ENCODE assay signal across 9 mouse cellular contexts in the genomic region with DNA sequence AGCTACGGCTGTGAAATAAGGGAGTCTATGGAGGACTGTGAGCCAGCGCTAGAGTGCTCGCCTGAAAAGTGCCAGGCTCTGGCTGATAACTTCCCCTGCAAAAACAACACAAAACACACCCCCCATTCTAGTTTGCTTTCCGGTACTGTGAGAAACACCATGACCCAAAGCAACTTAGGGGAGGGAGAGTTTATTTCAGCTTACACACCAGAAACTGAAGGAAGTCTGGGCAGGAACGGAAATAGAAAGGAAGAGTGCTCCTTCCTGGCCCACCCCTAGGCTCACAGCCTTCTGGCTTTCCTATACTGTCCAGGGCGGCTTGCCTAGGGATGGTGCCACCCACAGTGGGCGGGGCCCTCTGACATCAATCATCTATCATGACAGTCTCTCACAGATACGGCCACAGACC. TPM values are rescaled to one million over a fixed set of nuclear protein-coding genes. Genes with fewer than 3 reads are reported as not detected.
DNase-seq lines count a peak whose midpoint lies in the region; ATAC-seq and TF ChIP-seq lines count a peak whose summit lies in the region.
"Had no signal": no experiment of that assay in that cellular context is flagged by ENCODE, and none has a peak within 500 bp of the region (broad histone marks: within the 10 kb centered on the region; RNA-seq: fewer than 3 reads in every experiment).

No protein-coding gene starts in this region.

- H3K27ac ChIP-seq in heart, embryonic 11.5 days (ENCODE audit: low read depth, low read length), result no peak overlapping the region
- H3K27ac ChIP-seq in heart, postnatal 0 days (ENCODE audit: low read depth), result no peak overlapping the region
- 0 out of 2 replicates have a peak overlapping the region, but pooled peaks have one; percentile 3 for H3K27ac ChIP-seq in macrophage
- H3K27ac ChIP-seq: limb, embryonic 12.5 days had no signal

- H3K4me1 ChIP-seq in heart, embryonic 11.5 days (ENCODE audit: control insufficient read depth, insufficient read depth, low read length), result no peaks in the 10 kb centered on the region
- H3K4me1 ChIP-seq in heart, postnatal 0 days (ENCODE audit: control insufficient read depth, insufficient read depth), result no peaks in the 10 kb centered on the region

- no peak for TF ChIP-seq CTCF in heart, postnatal 0 days (IDR thresholded peaks at IDR 0.05; ENCODE audit: low read depth)

- H3K4me3 ChIP-seq in heart, embryonic 11.5 days (ENCODE audit: low read depth, low read length), result no peak overlapping the region
- H3K4me3 ChIP-seq in heart, postnatal 0 days (ENCODE audit: low read depth, low read length), result no peak overlapping the region
- no peak overlapping the region for H3K4me3 ChIP-seq in macrophage (ENCODE audit: inconsistent target)
- H3K4me3 ChIP-seq: limb, embryonic 12.5 days had no signal

- no peak; the same call in 1 of the 2 replicates for ATAC-seq in heart, embryonic 11.5 days (replicated peaks; ENCODE audit: insufficient number of reproducible peaks, low FRiP score, low TSS enrichment)
- ATAC-seq in heart, postnatal 0 days (ENCODE audit: insufficient read depth, low read depth), result peak; percentile 88

- H3K27me3 ChIP-seq in heart, embryonic 11.5 days (ENCODE audit: control insufficient read depth, insufficient read depth, low read length), result no peaks in the 10 kb centered on the region
- no peaks in the 10 kb centered on the region for H3K27me3 ChIP-seq in heart, postnatal 0 days (ENCODE audit: control insufficient read depth, insufficient read depth, low read length)
- H3K27me3 ChIP-seq: limb, embryonic 12.5 days had no signal

- WGBS in heart, embryonic 11.5 days (ENCODE audit: insufficient replicate concordance), result 61% methylated on average over 8 of the region's 8 CpGs
- 75% methylated on average over 8 of the region's 8 CpGs for WGBS in heart, postnatal 0 days
- 52% methylated on average over 8 of the region's 8 CpGs for WGBS in macrophage (ENCODE audit: missing documents)

- H3K4me2 ChIP-seq in heart, embryonic 11.5 days, result no peak overlapping the region
- H3K4me2 ChIP-seq in heart, postnatal 0 days (ENCODE audit: low read depth, low read length), result no peak overlapping the region
- H3K4me2 ChIP-seq: limb, embryonic 12.5 days had no signal

- no peaks in the 10 kb centered on the region for H3K79me2 ChIP-seq in macrophage (ENCODE audit: inconsistent target)

- no peaks in the 10 kb centered on the region for H3K9me3 ChIP-seq in heart, embryonic 11.5 days (replicated peaks; ENCODE audit: control insufficient read depth, low read length)
- no peaks in the 10 kb centered on the region for H3K9me3 ChIP-seq in heart, postnatal 0 days (replicated peaks; ENCODE audit: control insufficient read depth, low read length)
- H3K9me3 ChIP-seq: limb, embryonic 12.5 days had no signal

- H3K36me3 ChIP-seq in heart, embryonic 11.5 days (ENCODE audit: control insufficient read depth, insufficient read depth, low read length), result 0 out of 2 replicates have a peak, but pooled peaks cover 5% of the 10 kb centered on the region
- H3K36me3 ChIP-seq in heart, postnatal 0 days (replicated peaks; ENCODE audit: control insufficient read depth, insufficient read depth, low read length), result peaks cover 80% of the 10 kb centered on the region
- peaks cover 55% of the 10 kb centered on the region for H3K36me3 ChIP-seq in macrophage (ENCODE audit: inconsistent target)

- peak; percentile 98 for DNase-seq in heart, adult 11 months
- DNase-seq in heart, postnatal 0 days (ENCODE audit: low spot score), result peak; percentile 63
- peak; percentile 62 to 69 for DNase-seq in kidney, postnatal 4 days
- DNase-seq in embryo, embryonic 9.5 days (ENCODE audit: extremely low spot score), result no peak
- no peak for DNase-seq in thymus, postnatal 25 days
- no peak for DNase-seq in cerebellum, adult 8-10 months

- H3K9ac ChIP-seq in heart, embryonic 11.5 days (ENCODE audit: low read depth, low read length), result no peak overlapping the region
- no peak overlapping the region for H3K9ac ChIP-seq in heart, postnatal 0 days (replicated peaks; ENCODE audit: low read depth, low read length)
- H3K9ac ChIP-seq: limb, embryonic 12.5 days had no signal

- 0 out of 2 replicates have a peak, but pooled peaks have one; percentile 50 for TF ChIP-seq EP300 in heart, postnatal 0 days (IDR thresholded peaks at IDR 0.05; ENCODE audit: low read depth)

RNA-seq across cellular contexts. Expression of gene Tmem63a, which starts 14.8 kb away (rescaled TPM):
- 5.8 and 6.7 TPM in 2 replicates for polyA plus RNA-seq in heart, embryonic 11.5 days (2014; fragmentation: Nextera tagmentation; extraction: Ambion mirVana)
- total RNA-seq in heart, postnatal 0 days (2014; rRNA removed; ENCODE audit: low replicate concordance), result 17.2 and 30.5 TPM in 2 replicates
- 8.5 and 9.6 TPM in 2 replicates for polyA plus RNA-seq in heart, postnatal 0 days (2015; fragmentation: Nextera tagmentation; extraction: Ambion mirVana)
- total RNA-seq in macrophage (2018; cell fraction: chromatin; rRNA removed), result 10 to 100 TPM; 16.7 to 54.7 (median 36.4) TPM
- 10 to 100 TPM; 12.9 to 22.6 (median 18.5) TPM for total RNA-seq in macrophage (2018; cell fraction: cytosol; rRNA removed)
- total RNA-seq in macrophage (2018; cell fraction: nucleus; rRNA removed), result 10 to 100 TPM; 15.0 to 41.3 (median 25.5) TPM
- 15.0 to 21.6 TPM (median 19.5 TPM) in 3 replicates for polyA plus RNA-seq in macrophage (2018)

RNA-seq across cellular contexts. Expression of gene Lefty1, which starts 22.2 kb away (rescaled TPM):
- polyA plus RNA-seq in heart, embryonic 11.5 days (2014; fragmentation: Nextera tagmentation; extraction: Ambion mirVana), result 1.2 and 1.3 TPM in 2 replicates
- 1.2 and 1.3 TPM in 2 replicates for total RNA-seq in heart, postnatal 0 days (2014; rRNA removed; ENCODE audit: low replicate concordance)
- polyA plus RNA-seq in heart, postnatal 0 days (2015; fragmentation: Nextera tagmentation; extraction: Ambion mirVana), result 1.6 and 1.7 TPM in 2 replicates
- not detected for total RNA-seq in macrophage (2018; cell fraction: chromatin; rRNA removed)
- total RNA-seq in macrophage (2018; cell fraction: cytosol; rRNA removed), result 1 to 10 TPM in 3 of 26 experiments, under 1 TPM in 23; 0.18 to 1.4 (median 0.53) TPM
- total RNA-seq in macrophage (2018; cell fraction: nucleus; rRNA removed), result under 1 TPM in 2 of 26 experiments, not detected in 24; 0.51 to 0.92 TPM
- polyA plus RNA-seq in macrophage (2018), result 0.14 to 1.1 TPM (median 0.87 TPM) in 3 replicates

RNA-seq across cellular contexts. Expression of gene Pycr2, which starts 52.9 kb away (rescaled TPM):
- polyA plus RNA-seq in heart, embryonic 11.5 days (2014; fragmentation: Nextera tagmentation; extraction: Ambion mirVana), result 64.3 and 72.5 TPM in 2 replicates
- total RNA-seq in heart, postnatal 0 days (2014; rRNA removed; ENCODE audit: low replicate concordance), result 33.0 and 36.4 TPM in 2 replicates
- 34.1 and 35.5 TPM in 2 replicates for polyA plus RNA-seq in heart, postnatal 0 days (2015; fragmentation: Nextera tagmentation; extraction: Ambion mirVana)
- total RNA-seq in macrophage (2018; cell fraction: chromatin; rRNA removed), result 10 to 100 TPM in 11 of 26 experiments, 1 to 10 TPM in 15; 1.6 to 22.7 (median 8.9) TPM
- 10 to 100 TPM in 18 of 26 experiments, 1 to 10 TPM in 8; 6.3 to 20.2 (median 12.6) TPM for total RNA-seq in macrophage (2018; cell fraction: cytosol; rRNA removed)
- 10 to 100 TPM in 8 of 26 experiments, 1 to 10 TPM in 18; 2.4 to 21.9 (median 6.5) TPM for total RNA-seq in macrophage (2018; cell fraction: nucleus; rRNA removed)
- polyA plus RNA-seq in macrophage (2018), result 6.7 to 27.5 TPM (median 13.8 TPM) in 3 replicates

Comparison
In these comparisons a context has a peak if more than half of its experiments do, and no peak if none do; other contexts are left out.
1. DNase-seq: peak in heart, adult 11 months (single experiment), heart, postnatal 0 days (single experiment) and kidney, postnatal 4 days (2 of 2); none in embryo, embryonic 9.5 days (single experiment), thymus, postnatal 25 days (single experiment) and cerebellum, adult 8-10 months (single experiment).